Mouse (Mus musculus): ENCODE results near the gene Mbnl1. TPM values are rescaled to one million over a fixed set of nuclear protein-coding genes. Genes with fewer than 3 reads are reported as not detected.
A peak's percentile ranks its signal among the peaks of the same experiment; 100 is the strongest.

The Mbnl1 gene
- polyA plus RNA-seq, 1 experiment from 2014 or later = 33.3 TPM

GRCm38 (mm10) chr3:60538214-60538971 is 65.8 kb downstream of the Mbnl1 start:
- Histone ChIP-seq H3K9ac (replicated peaks) (no peak overlapping the region), H3K36me3 (no peaks in the 10 kb centered on the region), H3K4me1 (peaks cover 6% of the 10 kb centered on the region; the same call in 1 of the 2 replicates), H3K27me3 (no peaks in the 10 kb centered on the region), H3K4me3 (no peak overlapping the region), H3K27ac (replicated peaks) (no peak overlapping the region), H3K9me3 (no peaks in the 10 kb centered on the region), H3K4me2 (replicated peaks) (no peak overlapping the region)
- 86% methylated on average over 3 of the region's 3 CpGs for WGBS
- ATAC-seq (ENCODE audit: low FRiP score, low read depth) = no peak

- no peaks in the 10 kb centered on the region for H3K9me3 ChIP-seq
- no peaks in the 10 kb centered on the region for H3K27me3 ChIP-seq
- 82% methylated on average over 4 of the region's 4 CpGs for WGBS
- H3K36me3 ChIP-seq = no peaks in the 10 kb centered on the region
- no peak for ATAC-seq (ENCODE audit: low FRiP score, low read depth)
- no peaks in the 10 kb centered on the region for H3K4me1 ChIP-seq
- H3K9ac ChIP-seq (replicated peaks) = no peak overlapping the region
- no peak overlapping the region for H3K27ac ChIP-seq (replicated peaks)
- no peak overlapping the region for H3K4me3 ChIP-seq
- H3K4me2 ChIP-seq (replicated peaks) = no peak overlapping the region
These were observed 68.5 kb downstream of the Mbnl1 start for GRCm38 (mm10) chr3:60541121-60541520.

GRCm38 (mm10) chr3:60546196-60546595 is 73.6 kb downstream of the Mbnl1 start:
- H3K9ac ChIP-seq (replicated peaks) = no peak overlapping the region
- 75% methylated on average over 9 of the region's 9 CpGs for WGBS
- H3K4me2 ChIP-seq (replicated peaks) = no peak overlapping the region

GRCm38 (mm10) chr3:60546904-60547303 is 74.3 kb downstream of the Mbnl1 start:
- no peaks in the 10 kb centered on the region for H3K36me3 ChIP-seq
- 91% methylated on average over 4 of the region's 4 CpGs for WGBS
- H3K4me2 ChIP-seq (replicated peaks) = no peak overlapping the region
- no peaks in the 10 kb centered on the region for H3K4me1 ChIP-seq
- H3K9me3 ChIP-seq = no peaks in the 10 kb centered on the region
- ATAC-seq (ENCODE audit: low FRiP score, low read depth) = no peak
- H3K27ac ChIP-seq (replicated peaks) = no peak overlapping the region
- H3K9ac ChIP-seq (replicated peaks) = no peak overlapping the region
- H3K27me3 ChIP-seq = no peaks in the 10 kb centered on the region
- no peak overlapping the region for H3K4me3 ChIP-seq

More at GRCm38 (mm10) chr3:60546196-60546595, 73.6 kb downstream of the Mbnl1 start:
- Histone ChIP-seq H3K4me3 (no peak overlapping the region), H3K9me3 (no peaks in the 10 kb centered on the region), H3K27me3 (no peaks in the 10 kb centered on the region), H3K36me3 (no peaks in the 10 kb centered on the region), H3K4me1 (no peaks in the 10 kb centered on the region), H3K27ac (replicated peaks) (no peak overlapping the region)
- no peak for ATAC-seq (ENCODE audit: low FRiP score, low read depth)

- H3K36me3 ChIP-seq = no peaks in the 10 kb centered on the region
- no peaks in the 10 kb centered on the region for H3K4me1 ChIP-seq
- H3K9me3 ChIP-seq = no peaks in the 10 kb centered on the region
- H3K4me3 ChIP-seq = no peak overlapping the region
- H3K27me3 ChIP-seq = no peaks in the 10 kb centered on the region
- WGBS = 48% methylated on average over 5 of the region's 5 CpGs
- no peak overlapping the region for H3K27ac ChIP-seq (replicated peaks)
- H3K9ac ChIP-seq (replicated peaks) = no peak overlapping the region
- H3K4me2 ChIP-seq (replicated peaks) = no peak overlapping the region
- ATAC-seq (ENCODE audit: low FRiP score, low read depth) = no peak
These were observed 77.9 kb downstream of the Mbnl1 start for GRCm38 (mm10) chr3:60550492-60550891.

GRCm38 (mm10) chr3:60551650-60552049 is 79.0 kb downstream of the Mbnl1 start:
- ATAC-seq (ENCODE audit: low FRiP score, low read depth) = no peak
- Histone ChIP-seq H3K36me3 (no peaks in the 10 kb centered on the region), H3K27me3 (no peaks in the 10 kb centered on the region), H3K4me1 (no peaks in the 10 kb centered on the region), H3K9me3 (no peaks in the 10 kb centered on the region), H3K9ac (replicated peaks) (no peak overlapping the region), H3K27ac (replicated peaks) (no peak overlapping the region), H3K4me2 (replicated peaks) (no peak overlapping the region), H3K4me3 (no peak overlapping the region)
- WGBS = 63% methylated on average over 3 of the region's 3 CpGs

GRCm38 (mm10) chr3:60553011-60553410 is 80.4 kb downstream of the Mbnl1 start:
- H3K27me3 ChIP-seq = no peaks in the 10 kb centered on the region
- no peak overlapping the region for H3K9ac ChIP-seq (replicated peaks)
- H3K4me1 ChIP-seq = no peaks in the 10 kb centered on the region
- 94% methylated on average over 3 of the region's 3 CpGs for WGBS
- no peak overlapping the region for H3K27ac ChIP-seq (replicated peaks)
- H3K4me3 ChIP-seq = no peak overlapping the region
- no peak for ATAC-seq (ENCODE audit: low FRiP score, low read depth)
- H3K36me3 ChIP-seq = no peaks in the 10 kb centered on the region
- H3K4me2 ChIP-seq (replicated peaks) = no peak overlapping the region
- no peaks in the 10 kb centered on the region for H3K9me3 ChIP-seq

GRCm38 (mm10) chr3:60556596-60556995 is 84.0 kb downstream of the Mbnl1 start:
- H3K9me3 ChIP-seq = no peaks in the 10 kb centered on the region
- H3K36me3 ChIP-seq = no peaks in the 10 kb centered on the region
- no peak overlapping the region for H3K27ac ChIP-seq (replicated peaks)
- ATAC-seq (ENCODE audit: low FRiP score, low read depth) = no peak
- no peak overlapping the region for H3K4me3 ChIP-seq
- H3K9ac ChIP-seq (replicated peaks) = no peak overlapping the region
- H3K4me2 ChIP-seq (replicated peaks) = no peak overlapping the region
- H3K4me1 ChIP-seq = peaks cover 6% of the 10 kb centered on the region
- H3K27me3 ChIP-seq = no peaks in the 10 kb centered on the region
- WGBS = 82% methylated on average over 3 of the region's 3 CpGs

GRCm38 (mm10) chr3:60558252-60558862 is 85.7 kb downstream of the Mbnl1 start:
- no peaks in the 10 kb centered on the region for H3K36me3 ChIP-seq
- peaks cover 12% of the 10 kb centered on the region for H3K4me1 ChIP-seq
- H3K4me2 ChIP-seq (replicated peaks) = no peak overlapping the region
- ATAC-seq (ENCODE audit: low FRiP score, low read depth) = no peak
- WGBS = 67% methylated on average over 7 of the region's 7 CpGs
- H3K4me3 ChIP-seq = no peak overlapping the region
- no peak overlapping the region for H3K27ac ChIP-seq (replicated peaks)
- no peak overlapping the region for H3K9ac ChIP-seq (replicated peaks)
- no peaks in the 10 kb centered on the region for H3K9me3 ChIP-seq
- no peaks in the 10 kb centered on the region for H3K27me3 ChIP-seq

- H3K9ac ChIP-seq (replicated peaks) = no peak overlapping the region
- peak; percentile 54; the same call in 1 of the 2 replicates for ATAC-seq (ENCODE audit: low FRiP score, low read depth)
- H3K4me1 ChIP-seq = peaks cover 22% of the 10 kb centered on the region
- H3K4me3 ChIP-seq = no peak overlapping the region
- no peak overlapping the region for H3K4me2 ChIP-seq (replicated peaks)
- no peaks in the 10 kb centered on the region for H3K27me3 ChIP-seq
- 66% methylated on average over 2 of the region's 2 CpGs for WGBS
- H3K27ac ChIP-seq (replicated peaks) = no peak overlapping the region
- no peaks in the 10 kb centered on the region for H3K9me3 ChIP-seq
- no peaks in the 10 kb centered on the region for H3K36me3 ChIP-seq
These were observed 87.1 kb downstream of the Mbnl1 start for GRCm38 (mm10) chr3:60559762-60560161.

- no peak overlapping the region for H3K4me3 ChIP-seq
- no peaks in the 10 kb centered on the region for H3K36me3 ChIP-seq
- no peak overlapping the region for H3K9ac ChIP-seq (replicated peaks)
- ATAC-seq (ENCODE audit: low FRiP score, low read depth) = no peak
- no peak overlapping the region for H3K4me2 ChIP-seq (replicated peaks)
- H3K27ac ChIP-seq (replicated peaks) = no peak overlapping the region
- no peaks in the 10 kb centered on the region for H3K27me3 ChIP-seq
- peaks cover 22% of the 10 kb centered on the region for H3K4me1 ChIP-seq
- H3K9me3 ChIP-seq = no peaks in the 10 kb centered on the region
- WGBS = 39% methylated on average over 10 of the region's 10 CpGs
These were observed 91.1 kb downstream of the Mbnl1 start for GRCm38 (mm10) chr3:60563529-60564243.

GRCm38 (mm10) chr3:60564244-60564643 is 91.6 kb downstream of the Mbnl1 start:
- Histone ChIP-seq H3K27ac (replicated peaks) (no peak overlapping the region), H3K36me3 (no peaks in the 10 kb centered on the region), H3K9me3 (no peaks in the 10 kb centered on the region), H3K4me3 (no peak overlapping the region), H3K4me1 (peaks cover 25% of the 10 kb centered on the region), H3K27me3 (no peaks in the 10 kb centered on the region), H3K4me2 (replicated peaks) (no peak overlapping the region), H3K9ac (replicated peaks) (no peak overlapping the region)
- WGBS = 73% methylated on average over 2 of the region's 2 CpGs
- ATAC-seq (ENCODE audit: low FRiP score, low read depth) = no peak
